Mouse (Mus musculus): ENCODE measurements at regions not wholly inside any gene's neighbourhood (a gene's known extent, or its start where the extent isn't known, plus 50 kb on each side); places are given as distances from the start of the nearest gene placed in this dataset.

DNA sequence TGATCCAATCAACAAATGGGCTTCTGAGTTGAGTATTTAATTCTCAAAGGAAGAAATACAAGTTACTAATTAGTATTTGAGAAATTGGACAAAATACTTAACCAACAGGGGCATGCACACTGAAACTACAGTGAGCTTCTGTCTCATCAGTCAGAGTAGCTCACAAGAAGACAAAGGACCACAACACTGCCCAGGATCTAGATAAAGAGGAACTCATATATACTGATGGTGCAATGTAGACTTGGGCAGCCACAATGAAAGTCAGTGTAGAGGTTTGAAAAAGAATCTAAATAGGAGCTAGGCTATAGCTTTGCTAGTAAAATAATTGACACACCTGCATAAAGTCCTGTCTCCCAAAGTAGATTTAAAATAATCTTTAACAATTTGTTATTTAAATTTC is 198.5 kb downstream of the Ahr start:
- TF ChIP-seq CTCF (IDR thresholded peaks at IDR 0.05; ENCODE audit: low read depth, low read length) (no peak), POLR2A (IDR thresholded peaks at IDR 0.05; ENCODE audit: extremely low read depth, insufficient read depth, low read length) (no peak)

All from liver, adult 2 months (tissue).